Mouse (Mus musculus): ENCODE measurements around the gene Grm5.

Gene Grm5

GRCm38 (mm10) chr7:87846082-87846481 lies 262.1 kb downstream of the Grm5 start:
- in situ Hi-C loops (cut with MboI, MseI), result no loop called here

- in situ Hi-C loops (cut with MboI, MseI), result no loop called here
These were observed 342.0 kb downstream of the Grm5 start for GRCm38 (mm10) chr7:87925956-87926355.

GRCm38 (mm10) chr7:87937415-87937814 lies 353.4 kb downstream of the Grm5 start:
- in situ Hi-C loops (cut with MboI, MseI), result no loop called here

GRCm38 (mm10) chr7:87938265-87938664 lies 354.3 kb downstream of the Grm5 start:
- in situ Hi-C loops (cut with MboI, MseI), result no loop called here

GRCm38 (mm10) chr7:87950205-87950604 lies 366.2 kb downstream of the Grm5 start:
- in situ Hi-C loops (cut with MboI, MseI), result no loop called here

GRCm38 (mm10) chr7:87973216-87973615 lies 389.2 kb downstream of the Grm5 start:
- in situ Hi-C loops (cut with MboI, MseI), result no loop called here

- in situ Hi-C loops (cut with MboI, MseI), result no loop called here
These were observed 391.1 kb downstream of the Grm5 start for GRCm38 (mm10) chr7:87975041-87975440.

GRCm38 (mm10) chr7:87983494-87983893 lies 399.5 kb downstream of the Grm5 start:
- in situ Hi-C loops (cut with MboI, MseI), result no loop called here

GRCm38 (mm10) chr7:88014451-88014850 lies 430.5 kb downstream of the Grm5 start:
- in situ Hi-C loops (cut with MboI, MseI), result no loop called here

- in situ Hi-C loops (cut with MboI, MseI), result no loop called here
These were observed 443.6 kb downstream of the Grm5 start for GRCm38 (mm10) chr7:88027411-88028132.

- in situ Hi-C loops (cut with MboI, MseI), result no loop called here
These were observed 463.4 kb downstream of the Grm5 start for GRCm38 (mm10) chr7:88047366-88047765.

GRCm38 (mm10) chr7:88054224-88054938 lies 470.4 kb downstream of the Grm5 start:
- in situ Hi-C loops (cut with MboI, MseI), result no loop called here

- in situ Hi-C loops (cut with MboI, MseI), result no loop called here
These were observed 472.5 kb downstream of the Grm5 start for GRCm38 (mm10) chr7:88056438-88056837.

- in situ Hi-C loops (cut with MboI, MseI), result no loop called here
These were observed 507.1 kb downstream of the Grm5 start for GRCm38 (mm10) chr7:88091115-88091514.

- in situ Hi-C loops (cut with MboI, MseI), result loop anchor here (5.0 kb wide), 1 partner anchor 446 kb away; no protein-coding TSS in a partner anchor
These were observed 512.7 kb downstream of the Grm5 start for GRCm38 (mm10) chr7:88096536-88097107.

GRCm38 (mm10) chr7:88097715-88098114 lies 513.7 kb downstream of the Grm5 start:
- in situ Hi-C loops (cut with MboI, MseI), result loop anchor here (5.0 kb wide), 1 partner anchor 445 kb away; no protein-coding TSS in a partner anchor

- in situ Hi-C loops (cut with MboI, MseI), result no loop called here
These were observed 532.9 kb downstream of the Grm5 start for GRCm38 (mm10) chr7:88116724-88117409.

GRCm38 (mm10) chr7:88128080-88128848 lies 544.3 kb downstream of the Grm5 start:
- in situ Hi-C loops (cut with MboI, MseI), result no loop called here

- in situ Hi-C loops (cut with MboI, MseI), result no loop called here
These were observed 545.8 kb downstream of the Grm5 start for GRCm38 (mm10) chr7:88129536-88130487.

- in situ Hi-C loops (cut with MboI, MseI), result no loop called here
These were observed 546.5 kb downstream of the Grm5 start for GRCm38 (mm10) chr7:88130488-88130849.

All from T-helper 2 cell (primary cell).